Mouse (Mus musculus) lung, adult 2 months (tissue): ENCODE data around the gene Serpinb11.

Experiments
- CTCF ChIP-seq: fragments of 200-500 bp; IDR thresholded peaks from 2 replicates; pipeline ENCODE4 v1.5.1; 2011; ENCODE audit warnings: mild to moderate bottlenecking, low read length, control low read depth; ENCODE audit not compliant: insufficient read depth
- POLR2A ChIP-seq: fragments of 200-500 bp; IDR thresholded peaks from 2 replicates; pipeline ENCODE4 v1.6.1; 2011; ENCODE audit warnings: low read depth, mild to moderate bottlenecking, control low read depth, low read length, borderline replicate concordance; ENCODE audit errors: extremely low read depth

GRCm38 (mm10) chr1:107351115-107351514 is 9.9 kb upstream of the Serpinb11 start:
- TF ChIP-seq CTCF (no peak), POLR2A (no peak)
